Mouse (Mus musculus): ENCODE data around the gene Safb2.
A peak's percentile ranks its signal among the peaks of the same experiment; 100 is the strongest.

The Safb2 gene

GRCm38 (mm10) chr17:56608699-56609098 lies 24.3 kb upstream of the Safb2 start:
- no peak for DNase-seq

GRCm38 (mm10) chr17:56607521-56608062 lies 23.2 kb upstream of the Safb2 start:
- DNase-seq, result no peak

GRCm38 (mm10) chr17:56605431-56605830 lies 21.0 kb upstream of the Safb2 start:
- DNase-seq, result no peak

GRCm38 (mm10) chr17:56604422-56604821 lies 20.0 kb upstream of the Safb2 start:
- DNase-seq, result no peak

- DNase-seq, result no peak
Measured at GRCm38 (mm10) chr17:56604070-56604380, 19.6 kb upstream of the Safb2 start.

- DNase-seq, result no peak
Measured at GRCm38 (mm10) chr17:56603186-56604069, 19.0 kb upstream of the Safb2 start.

- DNase-seq, result no peak
Measured at GRCm38 (mm10) chr17:56593527-56594271, 9.3 kb upstream of the Safb2 start.

- no peak for DNase-seq
Measured at GRCm38 (mm10) chr17:56592553-56592952, 8.2 kb upstream of the Safb2 start.

- no peak for DNase-seq
Measured at GRCm38 (mm10) chr17:56588921-56589320, 4.5 kb upstream of the Safb2 start.

GRCm38 (mm10) chr17:56587773-56588172 lies 3.4 kb upstream of the Safb2 start:
- DNase-seq, result no peak

GRCm38 (mm10) chr17:56585171-56585821 lies 911 bp upstream of the Safb2 start:
- peak; percentile 47 for DNase-seq

GRCm38 (mm10) chr17:56583611-56584256 lies 651 bp downstream of the Safb2 start:
- DNase-seq, result no peak

GRCm38 (mm10) chr17:56583071-56583470 lies 1.3 kb downstream of the Safb2 start:
- DNase-seq, result no peak

GRCm38 (mm10) chr17:56572939-56573338 lies 11.4 kb downstream of the Safb2 start:
- DNase-seq, result no peak

GRCm38 (mm10) chr17:56572154-56572553 lies 12.2 kb downstream of the Safb2 start:
- no peak for DNase-seq

- no peak for DNase-seq
Measured at GRCm38 (mm10) chr17:56570287-56570686, 14.1 kb downstream of the Safb2 start.

GRCm38 (mm10) chr17:56567370-56567769 lies 17.0 kb downstream of the Safb2 start:
- no peak for DNase-seq

- DNase-seq, result no peak
Measured at GRCm38 (mm10) chr17:56566918-56567317, 17.5 kb downstream of the Safb2 start.

- DNase-seq, result peak; percentile 38
Measured at GRCm38 (mm10) chr17:56566293-56566692, 18.1 kb downstream of the Safb2 start.

- DNase-seq, result no peak
Measured at GRCm38 (mm10) chr17:56561866-56562265, 22.5 kb downstream of the Safb2 start.

GRCm38 (mm10) chr17:56560131-56560530 lies 24.3 kb downstream of the Safb2 start:
- no peak for DNase-seq

- DNase-seq, result no peak
Measured at GRCm38 (mm10) chr17:56559386-56559785, 25.0 kb downstream of the Safb2 start.

- peak; percentile 72 for DNase-seq
Measured at GRCm38 (mm10) chr17:56558448-56558847, 25.9 kb downstream of the Safb2 start.

Measured in right cerebral cortex, postnatal 14 days (tissue).